Mouse (Mus musculus) midbrain, embryonic 12.5 days (tissue): ENCODE results near the gene Kctd11. TPM values are rescaled to one million over a fixed set of nuclear protein-coding genes. Genes with fewer than 3 reads are reported as not detected.
"Not testable (repeated sequence)": the region's sequence is repeated elsewhere in the genome, so short reads cannot be mapped to it uniquely, and the experiment has no call there.

Experiments
- ATAC-seq: fragments of 200-750 bp; cut with Nextera tagmentation; 2 replicates; pipeline ENCODE4 v1.8.0; 2017; ENCODE audit warnings: low read depth, moderate TSS enrichment, moderate library complexity; ENCODE audit not compliant: low FRiP score
- H3K27ac ChIP-seq: fragments of 300-500 bp; sonication (generic); replicated peaks from 2 replicates; pipeline ENCODE4 v1.5.1; 2016; ENCODE audit warnings: mild to moderate bottlenecking
- H3K27me3 ChIP-seq: fragments of 300-500 bp; sonication (generic); 2 replicates; pipeline ENCODE4 v1.6.1; 2016; ENCODE audit warnings: mild to moderate bottlenecking
- H3K36me3 ChIP-seq: fragments of 300-500 bp; sonication (generic); 2 replicates; pipeline ENCODE4 v1.6.1; 2016
- H3K4me1 ChIP-seq: fragments of 300-500 bp; sonication (generic); 2 replicates; pipeline ENCODE4 v1.6.1; 2016
- H3K4me2 ChIP-seq: fragments of 300-500 bp; sonication (generic); replicated peaks from 2 replicates; pipeline ENCODE4 v1.6.1; 2016; ENCODE audit warnings: mild to moderate bottlenecking, moderate library complexity
- H3K4me3 ChIP-seq: fragments of 300-500 bp; sonication (generic); 2 replicates; pipeline ENCODE4 v1.5.1; 2016; ENCODE audit warnings: mild to moderate bottlenecking
- H3K9ac ChIP-seq: fragments of 300-500 bp; sonication (generic); replicated peaks from 2 replicates; pipeline ENCODE4 v1.6.1; 2016; ENCODE audit warnings: mild to moderate bottlenecking, moderate library complexity
- H3K9me3 ChIP-seq: fragments of 300-500 bp; sonication (generic); 2 replicates; pipeline ENCODE4 v1.6.1; 2016; ENCODE audit warnings: mild to moderate bottlenecking
- WGBS: fragments of 180-500 bp; shearing (Covaris S2); methylation state at CpG from one replicate; pipeline ENCODE4 v1.1.7; 2016; 5-methylcytosine and 5-hydroxymethylcytosine counted together
- polyA plus RNA-seq: library from polyadenylated mRNA; unstranded; fragments of >200 nt; fragmentation: Nextera tagmentation; extraction: Ambion mirVana; gene quantifications from 2 replicates; pipeline ENCODE4 v1.2.1, GENCODE M21; 2016

The Kctd11 gene
- polyA plus RNA-seq = 2.7 and 3.3 TPM in 2 replicates

GRCm38 (mm10) chr11:69880853-69881603, at the start of gene Kctd11:
Gene Kctd11, minus strand, starts transcription at chr11:69881406.
- under 1% methylated on average over 46 of the region's 46 CpGs for WGBS
- Histone ChIP-seq H3K27me3 (peaks cover 39% of the 10 kb centered on the region), H3K4me3 (peak within 1 kb of the TSS; percentile 48), H3K9ac (peak within 1 kb of the TSS; percentile 37), H3K27ac (0 out of 2 replicates have a peak within 1 kb of the TSS, but pooled peaks have one; percentile 10), H3K36me3 (no peaks in the 10 kb centered on the region), H3K4me1 (peaks cover 29% of the 10 kb centered on the region), H3K4me2 (peak within 1 kb of the TSS; percentile 71), H3K9me3 (no peaks in the 10 kb centered on the region)
- ATAC-seq = peak; percentile 75

- not testable (repeated sequence) for ATAC-seq, H3K9me3 ChIP-seq, H3K4me3 ChIP-seq, H3K9ac ChIP-seq, H3K36me3 ChIP-seq, H3K4me2 ChIP-seq, H3K27ac ChIP-seq, H3K4me1 ChIP-seq
- WGBS = 88% methylated on average over 8 of the region's 8 CpGs
- peaks cover 16% of the 10 kb centered on the region for H3K27me3 ChIP-seq
Measured at GRCm38 (mm10) chr11:69930176-69930575, 49.0 kb upstream of the Kctd11 start.

GRCm38 (mm10) chr11:69929712-69930111, 48.5 kb upstream of the Kctd11 start:
- no peak overlapping the region for H3K4me3 ChIP-seq
- WGBS = 88% methylated on average over 4 of the region's 4 CpGs
- H3K9ac ChIP-seq = no peak overlapping the region
- no peak overlapping the region for H3K4me2 ChIP-seq
- ATAC-seq = no peak
- peaks cover 11% of the 10 kb centered on the region for H3K27me3 ChIP-seq
- H3K9me3 ChIP-seq = no peaks in the 10 kb centered on the region
- no peaks in the 10 kb centered on the region for H3K36me3 ChIP-seq
- H3K27ac ChIP-seq = no peak overlapping the region
- H3K4me1 ChIP-seq = peaks cover 3% of the 10 kb centered on the region; the same call in 1 of the 2 replicates

DNA sequence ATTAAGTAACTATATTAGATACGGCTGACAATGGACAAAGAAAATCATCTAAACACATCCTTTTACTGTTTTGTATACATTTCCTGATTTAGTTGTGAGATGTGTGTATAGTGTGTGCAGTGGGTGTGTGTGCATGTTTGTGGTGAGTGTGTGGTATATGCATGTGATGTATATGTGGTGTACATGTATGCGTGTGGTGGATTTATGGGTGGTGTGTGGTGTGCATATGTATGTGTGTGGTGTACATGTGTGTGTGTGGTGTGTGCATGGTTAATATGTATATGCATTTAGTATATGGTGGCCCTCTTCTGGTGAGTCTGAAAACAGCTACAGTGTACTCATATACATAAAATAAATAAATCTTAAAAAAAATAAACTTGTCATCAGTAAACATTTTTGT, 46.3 kb upstream of the Kctd11 start:
- WGBS = 97% methylated on average over 2 of the region's 2 CpGs
- Histone ChIP-seq H3K4me1 (peaks cover 3% of the 10 kb centered on the region), H3K4me3 (no peak overlapping the region), H3K9me3 (no peaks in the 10 kb centered on the region), H3K4me2 (no peak overlapping the region), H3K36me3 (no peaks in the 10 kb centered on the region), H3K27ac (no peak overlapping the region), H3K27me3 (no peaks in the 10 kb centered on the region), H3K9ac (no peak overlapping the region)
- no peak for ATAC-seq

DNA sequence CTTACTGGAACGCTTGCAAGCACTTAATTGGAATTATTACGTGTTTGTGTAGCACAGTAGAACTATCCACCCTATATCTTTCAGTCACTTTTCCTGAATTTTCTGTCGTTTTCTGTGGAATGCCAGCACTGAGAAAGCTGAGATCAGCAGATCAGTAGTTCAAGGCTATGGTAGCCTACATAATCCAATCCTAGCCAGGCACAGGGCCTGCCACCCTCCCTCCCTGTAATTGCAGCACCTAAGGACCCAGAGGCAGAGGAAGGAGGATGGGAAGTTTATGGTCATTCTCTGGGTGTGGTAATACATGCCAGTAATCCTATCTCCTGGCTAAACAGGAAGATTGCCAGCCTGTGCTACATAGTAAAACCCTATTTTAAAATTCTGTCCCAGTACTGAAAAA, 41.6 kb upstream of the Kctd11 start:
- H3K4me1 ChIP-seq = peaks cover 22% of the 10 kb centered on the region
- no peak for ATAC-seq
- 69% methylated on average over 3 of the region's 3 CpGs for WGBS
- no peak overlapping the region for H3K9ac ChIP-seq
- no peak overlapping the region for H3K4me3 ChIP-seq
- H3K27ac ChIP-seq = no peak overlapping the region
- H3K36me3 ChIP-seq = peaks cover 13% of the 10 kb centered on the region
- H3K9me3 ChIP-seq = no peaks in the 10 kb centered on the region
- no peaks in the 10 kb centered on the region for H3K27me3 ChIP-seq
- no peak overlapping the region for H3K4me2 ChIP-seq

DNA sequence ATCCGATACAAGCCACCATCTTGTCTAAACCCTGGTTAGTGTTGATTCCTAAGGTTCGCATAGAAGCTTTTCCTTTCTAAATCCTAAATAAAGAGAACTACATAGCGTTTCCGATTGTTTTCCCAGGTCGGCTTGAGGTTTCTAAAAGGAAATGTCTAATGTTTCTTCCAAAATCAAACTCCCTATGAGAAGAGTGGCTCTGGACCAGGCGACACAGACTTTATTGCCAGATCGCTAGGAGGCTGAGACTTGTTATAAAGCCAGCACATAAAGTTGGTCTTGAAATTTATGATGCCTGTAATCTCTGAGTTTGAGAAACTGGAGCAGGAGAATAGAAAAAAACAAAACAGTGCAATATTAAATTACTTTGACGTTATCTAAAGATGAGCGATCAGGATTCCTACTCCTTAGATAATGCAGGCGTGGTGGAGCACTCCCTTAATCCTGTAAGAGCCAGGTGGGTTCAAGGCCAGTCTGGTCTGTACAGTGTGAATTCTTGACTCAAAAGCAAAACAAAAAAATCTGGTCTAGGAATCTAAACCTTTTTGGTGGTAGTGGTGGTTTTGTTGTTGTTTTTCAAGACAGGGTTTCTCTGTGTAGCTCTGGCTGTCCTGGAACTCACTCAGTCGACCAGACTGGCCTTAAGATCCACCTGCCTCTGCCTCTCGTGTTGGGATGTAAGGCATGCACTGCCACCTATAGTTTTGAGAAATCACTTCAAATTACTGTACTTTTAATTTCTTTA, 41.0 kb upstream of the Kctd11 start:
- H3K36me3 ChIP-seq = peaks cover 19% of the 10 kb centered on the region
- no peaks in the 10 kb centered on the region for H3K9me3 ChIP-seq
- H3K4me3 ChIP-seq = peak overlapping the region; percentile 98
- peaks cover 22% of the 10 kb centered on the region for H3K4me1 ChIP-seq
- 5% methylated on average over 12 of the region's 12 CpGs for WGBS
- peak overlapping the region; percentile 95 for H3K27ac ChIP-seq
- peak overlapping the region; percentile 62 for H3K4me2 ChIP-seq
- no peak for ATAC-seq
- H3K9ac ChIP-seq = peak overlapping the region; percentile 63
- H3K27me3 ChIP-seq = no peaks in the 10 kb centered on the region

DNA sequence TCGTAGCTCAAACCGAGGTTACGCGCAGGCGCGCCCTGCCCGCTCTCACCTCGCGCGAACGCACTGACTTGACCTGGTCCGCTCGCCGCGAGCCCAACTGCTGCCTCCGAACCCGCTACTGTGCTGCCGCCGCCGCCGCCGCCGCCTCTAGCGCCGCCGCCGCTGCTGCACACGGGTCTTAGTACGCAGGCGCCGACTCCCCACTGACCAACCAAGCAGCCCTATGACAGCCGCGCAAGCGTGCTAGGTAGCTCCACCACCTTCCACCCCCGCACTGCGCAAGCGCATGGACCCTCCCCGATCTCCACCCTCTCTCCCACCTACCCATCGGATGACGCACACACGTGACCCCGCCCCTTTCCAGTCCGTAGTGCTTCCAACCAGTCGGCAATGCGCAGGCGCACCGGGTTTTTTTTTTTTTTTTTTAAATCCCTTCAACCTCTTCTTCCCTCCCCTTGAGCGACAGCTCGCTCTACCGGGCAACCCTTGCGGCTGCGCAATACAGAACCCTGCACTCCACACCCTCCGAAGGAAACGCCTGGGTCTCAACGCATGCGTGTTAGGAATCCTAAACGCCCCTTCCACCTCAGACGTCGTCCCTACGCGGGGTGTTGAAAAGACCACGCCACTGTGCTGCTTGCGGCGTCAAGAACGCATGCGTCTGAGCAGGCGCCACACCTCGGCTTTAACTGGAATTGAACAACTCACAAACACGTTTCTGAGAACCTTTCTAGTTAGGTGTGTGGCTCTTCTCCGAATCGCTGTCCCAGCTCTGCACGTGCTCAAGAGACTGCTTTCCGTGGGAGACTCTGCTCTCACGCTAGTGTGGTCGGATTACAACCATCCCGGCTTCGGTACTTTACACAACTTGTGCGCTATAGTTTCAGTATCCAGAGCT, 40.2 kb upstream of the Kctd11 start, which contains the start of gene Eif5a:
Eif5a (minus strand) TSS at position 845 of the 898 bp plus-strand sequence.
- H3K27ac ChIP-seq = peak within 1 kb of the TSS; percentile 95
- H3K9me3 ChIP-seq = no peaks in the 10 kb centered on the region
- peak; percentile 95 for ATAC-seq

DNA sequence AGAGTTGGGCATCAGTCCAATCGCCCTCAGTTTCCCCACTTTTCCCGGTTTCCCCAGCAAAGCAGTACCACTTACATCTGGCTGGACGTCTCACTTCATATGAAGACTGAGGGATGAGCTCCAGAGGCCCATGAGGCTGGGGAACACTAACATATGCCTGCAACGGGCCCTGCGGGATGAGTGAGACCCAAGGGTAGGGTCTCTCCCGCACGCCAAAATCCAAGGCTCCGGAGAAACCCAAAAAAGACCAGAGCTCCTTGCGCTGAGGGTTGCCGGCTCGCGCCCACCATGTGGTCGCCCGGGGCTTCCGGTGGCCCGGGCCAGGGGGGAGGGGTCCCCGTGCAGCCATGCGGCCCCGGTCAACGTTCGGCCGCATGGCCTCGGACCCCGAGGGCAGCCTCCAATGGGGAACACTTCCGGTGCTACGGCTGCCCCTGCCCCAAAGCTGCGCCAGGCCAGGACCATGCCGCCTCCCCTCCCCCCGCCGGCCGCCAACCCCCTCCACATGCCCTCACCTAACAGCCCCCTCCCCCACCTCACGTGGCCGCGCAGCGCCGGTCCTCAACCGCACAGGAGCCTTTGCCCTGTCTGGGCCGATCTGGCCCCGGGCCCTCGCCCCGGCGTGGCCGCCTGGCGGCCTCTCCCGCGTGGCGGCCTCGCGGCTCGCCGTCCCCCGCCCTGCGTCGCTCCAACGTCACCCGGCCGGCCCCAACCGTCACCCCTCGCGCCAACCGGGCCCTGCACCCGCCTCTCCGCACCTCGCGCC, 39.2 kb upstream of the Kctd11 start:
- H3K9me3 ChIP-seq = no peaks in the 10 kb centered on the region
- 1% methylated on average over 51 of the region's 65 CpGs for WGBS
- H3K4me2 ChIP-seq = peak overlapping the region; percentile 96
- ATAC-seq = peak; percentile 47
- peaks cover 32% of the 10 kb centered on the region for H3K4me1 ChIP-seq
- no peaks in the 10 kb centered on the region for H3K27me3 ChIP-seq
- peak overlapping the region; percentile 95 for H3K9ac ChIP-seq
- peaks cover 36% of the 10 kb centered on the region for H3K36me3 ChIP-seq
- H3K27ac ChIP-seq = peak overlapping the region; percentile 95
- H3K4me3 ChIP-seq = peak overlapping the region; percentile 98

More for the DNA sequence above, 40.2 kb upstream of the Kctd11 start, which contains the start of gene Eif5a:
- Histone ChIP-seq H3K9ac (peak within 1 kb of the TSS; percentile 95), H3K4me2 (peak within 1 kb of the TSS; percentile 96), H3K4me3 (peak within 1 kb of the TSS; percentile 98), H3K36me3 (peaks cover 27% of the 10 kb centered on the region), H3K4me1 (peaks cover 23% of the 10 kb centered on the region), H3K27me3 (no peaks in the 10 kb centered on the region)
- under 1% methylated on average over 78 of the region's 78 CpGs for WGBS

GRCm38 (mm10) chr11:69919661-69920265, 38.6 kb upstream of the Kctd11 start:
- peaks cover 41% of the 10 kb centered on the region for H3K36me3 ChIP-seq
- peak overlapping the region; percentile 95 for H3K9ac ChIP-seq
- H3K27me3 ChIP-seq = no peaks in the 10 kb centered on the region
- ATAC-seq = no peak
- H3K27ac ChIP-seq = peak overlapping the region; percentile 95
- peak overlapping the region; percentile 96 for H3K4me2 ChIP-seq
- peaks cover 39% of the 10 kb centered on the region for H3K4me1 ChIP-seq
- peak overlapping the region; percentile 98 for H3K4me3 ChIP-seq
- 2% methylated on average over 17 of the region's 17 CpGs for WGBS
- no peaks in the 10 kb centered on the region for H3K9me3 ChIP-seq

- no peaks in the 10 kb centered on the region for H3K27me3 ChIP-seq
- peaks cover 45% of the 10 kb centered on the region for H3K4me1 ChIP-seq
- ATAC-seq = no peak
- H3K27ac ChIP-seq = peak overlapping the region; percentile 95
- 80% methylated on average over 9 of the region's 9 CpGs for WGBS
- H3K4me2 ChIP-seq = peak overlapping the region; percentile 96
- H3K4me3 ChIP-seq = peak overlapping the region; percentile 98
- peaks cover 41% of the 10 kb centered on the region for H3K36me3 ChIP-seq
- H3K9ac ChIP-seq = peak overlapping the region; percentile 95; the same call in 1 of the 2 replicates
- H3K9me3 ChIP-seq = no peaks in the 10 kb centered on the region
Measured at GRCm38 (mm10) chr11:69919053-69919452, 37.8 kb upstream of the Kctd11 start.
